Mouse (Mus musculus): ENCODE data around the gene Zfp106.
"Not testable (repeated sequence)": the region's sequence is repeated elsewhere in the genome, so short reads cannot be mapped to it uniquely, and the experiment has no call there.

Gene Zfp106

GRCm38 (mm10) chr2:120563235-120563990 lies at the start of gene Zfp106:
TSS of gene Zfp106 (minus strand) at chr2:120563843.
- DNase-seq: peak; percentile 95

GRCm38 (mm10) chr2:120608830-120609723 lies 45.4 kb upstream of the Zfp106 start, which contains the start of the genes Haus2 and Lrrc57:
TSS of gene Haus2 (plus strand) at chr2:120609383.
TSS of gene Lrrc57 (minus strand) at chr2:120609520.
- peak; percentile 93 for DNase-seq

GRCm38 (mm10) chr2:120606021-120606690 lies 42.5 kb upstream of the Zfp106 start:
- peak; percentile 26 for DNase-seq

- DNase-seq: no peak
These were observed 35.9 kb upstream of the Zfp106 start for GRCm38 (mm10) chr2:120599506-120599905.

GRCm38 (mm10) chr2:120597734-120598133 lies 34.1 kb upstream of the Zfp106 start:
- no peak for DNase-seq

- DNase-seq: no peak
These were observed 28.6 kb upstream of the Zfp106 start for GRCm38 (mm10) chr2:120592227-120592626.

GRCm38 (mm10) chr2:120589759-120590158 lies 26.1 kb upstream of the Zfp106 start:
- no peak for DNase-seq

GRCm38 (mm10) chr2:120578286-120578685 lies 14.6 kb upstream of the Zfp106 start:
- peak; percentile 73 for DNase-seq

- DNase-seq: no peak
These were observed 14.2 kb upstream of the Zfp106 start for GRCm38 (mm10) chr2:120577799-120578198.

GRCm38 (mm10) chr2:120575978-120576377 lies 12.3 kb upstream of the Zfp106 start:
- no peak for DNase-seq

- DNase-seq: no peak
These were observed 11.5 kb upstream of the Zfp106 start for GRCm38 (mm10) chr2:120575121-120575520.

GRCm38 (mm10) chr2:120572161-120572560 lies 8.5 kb upstream of the Zfp106 start:
- DNase-seq: not testable (repeated sequence)

- no peak for DNase-seq
These were observed 7.4 kb upstream of the Zfp106 start for GRCm38 (mm10) chr2:120571081-120571480.

GRCm38 (mm10) chr2:120567798-120568320 lies 4.2 kb upstream of the Zfp106 start:
- no peak for DNase-seq

GRCm38 (mm10) chr2:120566886-120567797 lies 3.5 kb upstream of the Zfp106 start, which contains the start of gene Snap23:
TSS of gene Snap23 (plus strand) at chr2:120567671.
- peak; percentile 96 for DNase-seq

GRCm38 (mm10) chr2:120565363-120565762 lies 1.7 kb upstream of the Zfp106 start:
- DNase-seq: no peak

GRCm38 (mm10) chr2:120564548-120565188 lies 1.0 kb upstream of the Zfp106 start:
- DNase-seq: not testable (repeated sequence)

- DNase-seq: no peak
These were observed 796 bp downstream of the Zfp106 start for GRCm38 (mm10) chr2:120562859-120563234.

GRCm38 (mm10) chr2:120561524-120561923 lies 2.1 kb downstream of the Zfp106 start:
- no peak for DNase-seq

- peak; percentile 19 for DNase-seq
These were observed 4.8 kb downstream of the Zfp106 start for GRCm38 (mm10) chr2:120558813-120559212.

- DNase-seq: peak; percentile 18
These were observed 6.8 kb downstream of the Zfp106 start for GRCm38 (mm10) chr2:120556868-120557267.

All from lung, postnatal 36 days (tissue).